Mouse (Mus musculus) urinary bladder, postnatal 14 days (tissue): ENCODE measurements at regions not wholly inside any gene's neighbourhood (a gene's known extent, or its start where the extent isn't known, plus 50 kb on each side); places are given as distances from the start of the nearest gene placed in this dataset.

Source experiments
- DNase-seq: peaks from one replicate; pipeline ENCODE4 v3.0.0; 2021; ENCODE audit warnings: low spot score

- no peak for DNase-seq
These were observed 1118.6 kb upstream of the Celf2 start for GRCm38 (mm10) chr2:8628007-8628406.

GRCm38 (mm10) chr2:8628485-8629208, 1119.3 kb upstream of the Celf2 start:
- DNase-seq, result no peak

- peak; percentile 7 for DNase-seq
These were observed 1128.7 kb upstream of the Celf2 start for GRCm38 (mm10) chr2:8638082-8638481.

- peak; percentile 9 for DNase-seq
These were observed 1129.9 kb upstream of the Celf2 start for GRCm38 (mm10) chr2:8639282-8639681.

GRCm38 (mm10) chr2:8645463-8645862, 1136.1 kb upstream of the Celf2 start:
- no peak for DNase-seq

- no peak for DNase-seq
These were observed 1151.2 kb upstream of the Celf2 start for GRCm38 (mm10) chr2:8660544-8660943.

- peak; percentile 82 for DNase-seq
These were observed 1164.5 kb upstream of the Celf2 start for GRCm38 (mm10) chr2:8673751-8674378.

GRCm38 (mm10) chr2:8675537-8675936, 1166.2 kb upstream of the Celf2 start:
- DNase-seq, result no peak

GRCm38 (mm10) chr2:8676546-8676945, 1167.2 kb upstream of the Celf2 start:
- peak; percentile 50 for DNase-seq

GRCm38 (mm10) chr2:8690846-8691643, 1181.7 kb upstream of the Celf2 start:
- DNase-seq, result no peak

GRCm38 (mm10) chr2:8729306-8729705, 1151.7 kb upstream of the 4930412O13Rik start:
- peak; percentile 89 for DNase-seq

GRCm38 (mm10) chr2:8754142-8754541, 1126.9 kb upstream of the 4930412O13Rik start:
- DNase-seq, result peak; percentile 51

GRCm38 (mm10) chr2:8756546-8756945, 1124.5 kb upstream of the 4930412O13Rik start:
- peak; percentile 50 for DNase-seq

- no peak for DNase-seq
These were observed 1110.4 kb upstream of the 4930412O13Rik start for GRCm38 (mm10) chr2:8770636-8771035.

- no peak for DNase-seq
These were observed 1099.7 kb upstream of the 4930412O13Rik start for GRCm38 (mm10) chr2:8781152-8781935.

GRCm38 (mm10) chr2:8782225-8782624, 1098.8 kb upstream of the 4930412O13Rik start:
- DNase-seq, result no peak

GRCm38 (mm10) chr2:8802061-8802460, 1079.0 kb upstream of the 4930412O13Rik start:
- DNase-seq, result no peak

GRCm38 (mm10) chr2:8809609-8810008, 1071.4 kb upstream of the 4930412O13Rik start:
- no peak for DNase-seq

- DNase-seq, result no peak
These were observed 1062.9 kb upstream of the 4930412O13Rik start for GRCm38 (mm10) chr2:8818127-8818526.

GRCm38 (mm10) chr2:8825406-8825805, 1055.6 kb upstream of the 4930412O13Rik start:
- no peak for DNase-seq
